Mouse (Mus musculus) neutrophil, adult 5-6 weeks (primary cell): ENCODE measurements around the gene Mllt3. TPM values are rescaled to one million over a fixed set of nuclear protein-coding genes. Genes with fewer than 3 reads are reported as not detected.
A peak's percentile ranks its signal among the peaks of the same experiment; 100 is the strongest.

Experiments
- ATAC-seq: fragments of 151-379, 151-347 bp; 2 replicates; pipeline ENCODE4 v1.8.0; 2017; ENCODE audit warnings: mild to moderate bottlenecking, moderate TSS enrichment; ENCODE audit not compliant: insufficient number of reproducible peaks, poor library complexity, low FRiP score, severe bottlenecking; ENCODE audit errors: extremely low read depth
- total RNA-seq: library from RNA; stranded (forward); fragments of 200-1000 nt; gene quantifications from 2 replicates; pipeline ENCODE4 v1.2.3, GENCODE M21; 2017

Mllt3 gene
- total RNA-seq, 1 experiment from 2014 or later = 16.1 TPM

GRCm38 (mm10) chr4:87852461-87852860 lies 180.7 kb downstream of the Mllt3 start:
- ATAC-seq = no peak

GRCm38 (mm10) chr4:87850051-87850450 lies 183.1 kb downstream of the Mllt3 start:
- no peak for ATAC-seq

- no peak for ATAC-seq
Observed at GRCm38 (mm10) chr4:87844668-87845210, 188.4 kb downstream of the Mllt3 start.

- no peak for ATAC-seq
Observed at GRCm38 (mm10) chr4:87840210-87840910, 192.8 kb downstream of the Mllt3 start.

- ATAC-seq = no peak
Observed at GRCm38 (mm10) chr4:87838716-87839115, 194.4 kb downstream of the Mllt3 start.

- ATAC-seq = no peak
Observed at GRCm38 (mm10) chr4:87837471-87838361, 195.4 kb downstream of the Mllt3 start.

GRCm38 (mm10) chr4:87836257-87836656 lies 196.9 kb downstream of the Mllt3 start:
- ATAC-seq = no peak

GRCm38 (mm10) chr4:87835191-87835590 lies 198.0 kb downstream of the Mllt3 start:
- no peak for ATAC-seq

GRCm38 (mm10) chr4:87834310-87834709 lies 198.9 kb downstream of the Mllt3 start:
- no peak for ATAC-seq

GRCm38 (mm10) chr4:87830794-87831306 lies 202.3 kb downstream of the Mllt3 start:
- ATAC-seq = peak; percentile 36; the same call in 1 of the 2 replicates

GRCm38 (mm10) chr4:87829426-87830063 lies 203.6 kb downstream of the Mllt3 start:
- no peak for ATAC-seq

- no peak for ATAC-seq
Observed at GRCm38 (mm10) chr4:87826336-87826735, 206.8 kb downstream of the Mllt3 start.

- ATAC-seq = no peak
Observed at GRCm38 (mm10) chr4:87823623-87824022, 209.5 kb downstream of the Mllt3 start.

GRCm38 (mm10) chr4:87823191-87823590 lies 210.0 kb downstream of the Mllt3 start:
- no peak for ATAC-seq

- no peak for ATAC-seq
Observed at GRCm38 (mm10) chr4:87820911-87821310, 212.3 kb downstream of the Mllt3 start.

GRCm38 (mm10) chr4:87819182-87819581 lies 214.0 kb downstream of the Mllt3 start:
- ATAC-seq = no peak

GRCm38 (mm10) chr4:87818276-87818675 lies 214.9 kb downstream of the Mllt3 start:
- no peak for ATAC-seq

GRCm38 (mm10) chr4:87815465-87816108 lies 217.6 kb downstream of the Mllt3 start:
- no peak for ATAC-seq

GRCm38 (mm10) chr4:87811899-87812298 lies 221.3 kb downstream of the Mllt3 start:
- no peak for ATAC-seq
